Mouse (Mus musculus) forebrain, postnatal 0 days (tissue): ENCODE results near the gene Tada2b. TPM values are rescaled to one million over a fixed set of nuclear protein-coding genes. Genes with fewer than 3 reads are reported as not detected.

Experiments used
- ATAC-seq: fragments of 200-750 bp; cut with Nextera tagmentation; 2 replicates; pipeline ENCODE4 v1.8.0; 2017; ENCODE audit warnings: mild to moderate bottlenecking, moderate library complexity
- DNase-seq: peaks from one replicate; pipeline ENCODE4 v3.0.0-alpha.2; 2015
- H3K27ac ChIP-seq: fragments of 300-500 bp; sonication (generic); 2 replicates; pipeline ENCODE4 v1.5.1; 2014; ENCODE audit warnings: low read depth, mild to moderate bottlenecking, antibody characterized with exemption, low read length, moderate library complexity, mixed read lengths
- H3K27me3 ChIP-seq: fragments of 300-500 bp; sonication (generic); 2 replicates; pipeline ENCODE4 v1.6.1; 2014; ENCODE audit warnings: mild to moderate bottlenecking, low read length, mixed read lengths; ENCODE audit not compliant: insufficient read depth
- H3K36me3 ChIP-seq: fragments of 300-500 bp; sonication (generic); 2 replicates; pipeline ENCODE4 v1.6.1; 2014; ENCODE audit warnings: mild to moderate bottlenecking, moderate library complexity; ENCODE audit not compliant: insufficient read depth
- H3K4me1 ChIP-seq: fragments of 300-500 bp; sonication (generic); 2 replicates; pipeline ENCODE4 v1.6.1; 2014; ENCODE audit warnings: antibody characterized with exemption; ENCODE audit not compliant: insufficient read depth
- H3K4me2 ChIP-seq: fragments of 300-500 bp; sonication (generic); 2 replicates; pipeline ENCODE4 v1.6.1; 2014; ENCODE audit warnings: low read depth, mild to moderate bottlenecking, moderate library complexity
- H3K4me3 ChIP-seq: fragments of 300-500 bp; sonication (generic); 2 replicates; pipeline ENCODE4 v1.5.1; 2014; ENCODE audit warnings: low read depth, low read length, mixed read lengths
- H3K9ac ChIP-seq: fragments of 300-500 bp; sonication (generic); 2 replicates; pipeline ENCODE4 v1.6.1; 2014; ENCODE audit warnings: mild to moderate bottlenecking
- H3K9me3 ChIP-seq: fragments of 300-500 bp; sonication (generic); 2 replicates; pipeline ENCODE4 v1.6.1; 2016; ENCODE audit warnings: low read length
- CTCF ChIP-seq: sonication (generic); IDR thresholded peaks from 2 replicates; pipeline ENCODE4 v1.5.1; 2016; ENCODE audit warnings: antibody characterized with exemption, control low read depth, low read depth
- WGBS: fragments of 180-500 bp; shearing (Covaris S2); extraction: QIAGEN DNeasy Blood & Tissue Kit; methylation state at CpG from one replicate; pipeline ENCODE4 v1.1.7; 2014; 5-methylcytosine and 5-hydroxymethylcytosine counted together
- polyA plus RNA-seq: library from polyadenylated mRNA; unstranded; fragments of >200 nt; fragmentation: Nextera tagmentation; extraction: Ambion mirVana; gene quantifications from 2 replicates; pipeline ENCODE4 v1.2.1, GENCODE M21; 2015
- total RNA-seq: library from RNA; depleted of rRNA; stranded (reverse); fragments of >200 nt; gene quantifications from 2 replicates; pipeline ENCODE4 v1.2.3, GENCODE M21; 2014; rRNA removed

Gene Tada2b
- total RNA-seq (16.7 and 22.0 TPM in 2 replicates), polyA plus RNA-seq (2.9 and 3.0 TPM in 2 replicates)

DNA sequence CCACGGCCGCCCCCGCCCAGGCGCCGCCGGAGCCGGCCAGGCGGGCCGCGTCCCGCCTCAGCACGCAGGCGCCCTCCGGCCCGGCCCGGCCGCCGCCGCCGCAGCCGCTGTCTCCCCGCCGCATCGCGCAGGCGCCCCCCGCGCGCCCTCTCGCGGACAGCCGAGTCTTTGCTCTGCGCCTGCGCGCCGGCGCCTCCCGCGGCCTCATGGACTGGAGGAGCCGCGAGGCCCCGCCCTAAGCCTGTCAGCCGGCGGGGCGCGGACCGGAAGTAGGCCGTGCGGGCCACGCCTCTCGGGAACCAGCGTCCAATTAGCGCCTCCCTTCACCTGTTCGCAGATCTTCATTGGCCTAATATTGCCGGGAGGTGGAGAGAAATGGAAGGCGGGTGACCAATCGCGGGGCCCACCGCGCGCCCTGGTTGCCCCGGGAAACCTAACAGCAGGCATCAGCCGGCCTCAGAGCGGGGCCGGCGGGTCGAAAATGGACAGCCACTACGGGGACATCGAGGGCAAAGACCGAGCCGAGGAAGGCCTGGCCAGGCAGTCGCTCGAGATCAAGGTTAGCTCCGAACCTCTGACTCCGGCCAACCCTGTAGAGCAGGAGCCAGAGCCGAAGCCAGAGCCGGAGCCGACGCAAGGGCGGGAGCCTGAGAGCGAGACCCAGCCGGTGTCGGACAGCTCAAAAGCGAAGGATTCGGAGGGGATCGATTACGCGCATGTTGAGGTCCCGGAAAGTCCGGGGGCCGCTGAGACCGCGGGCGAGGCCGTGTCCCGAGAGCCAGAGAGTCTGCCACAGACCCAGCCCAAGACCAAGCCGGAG, at the start of gene Tada2b, which contains the start of gene Ccdc96:
Gene Tada2b (minus strand): TSS at position 115 of the 820 bp plus-strand sequence.
Gene Ccdc96 (plus strand): TSS at position 418 of the 820 bp plus-strand sequence.
- H3K9ac ChIP-seq = peak within 1 kb of the TSS; percentile 67
- no peaks in the 10 kb centered on the region for H3K27me3 ChIP-seq
- ATAC-seq = peak; percentile 98
- TF ChIP-seq CTCF = peak; percentile 67
- H3K27ac ChIP-seq = peak within 1 kb of the TSS; percentile 77
- no peaks in the 10 kb centered on the region for H3K9me3 ChIP-seq
- peak within 1 kb of the TSS; percentile 72 for H3K4me3 ChIP-seq
- under 1% methylated on average over 84 of the region's 97 CpGs for WGBS
- H3K4me1 ChIP-seq = peaks cover 21% of the 10 kb centered on the region
- DNase-seq = peak; percentile 99
- no peaks in the 10 kb centered on the region for H3K36me3 ChIP-seq
- H3K4me2 ChIP-seq = peak within 1 kb of the TSS; percentile 94

GRCm38 (mm10) chr5:36530129-36530751, 46.2 kb upstream of the Tada2b start:
- under 1% methylated on average over 28 of the region's 28 CpGs for WGBS
- Histone ChIP-seq H3K9ac (peak overlapping the region; percentile 90), H3K9me3 (no peaks in the 10 kb centered on the region), H3K4me3 (peak overlapping the region; percentile 84), H3K36me3 (0 out of 2 replicates have a peak, but pooled peaks cover 3% of the 10 kb centered on the region), H3K4me2 (peak overlapping the region; percentile 82), H3K4me1 (peaks cover 16% of the 10 kb centered on the region), H3K27ac (peak overlapping the region; percentile 91), H3K27me3 (no peaks in the 10 kb centered on the region)
- DNase-seq = peak; percentile 92
- no peak; the same call in 1 of the 2 replicates for TF ChIP-seq CTCF
- peak; percentile 96 for ATAC-seq

DNA sequence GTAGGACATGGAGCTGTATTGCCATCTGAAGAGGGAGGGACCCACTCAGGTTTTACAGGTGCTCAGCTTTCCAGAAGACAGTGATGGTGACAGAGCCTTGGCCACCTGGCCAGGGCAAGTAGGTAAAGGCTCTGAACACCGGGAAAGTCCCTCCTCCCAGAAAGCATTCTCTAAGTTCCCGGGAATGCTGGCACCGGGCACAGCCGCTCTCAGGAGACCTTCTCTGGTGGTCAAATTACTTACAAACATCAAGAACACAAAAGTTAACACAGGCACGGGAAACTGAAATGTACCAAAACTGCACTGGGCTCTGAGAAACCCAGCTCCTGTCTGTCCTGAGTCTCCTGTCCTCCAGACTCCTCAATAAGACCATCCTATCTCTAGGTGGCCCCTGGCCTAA, 45.6 kb upstream of the Tada2b start:
- H3K9ac ChIP-seq = peak overlapping the region; percentile 90
- peak overlapping the region; percentile 91 for H3K27ac ChIP-seq
- H3K4me2 ChIP-seq = peak overlapping the region; percentile 82
- H3K36me3 ChIP-seq = 0 out of 2 replicates have a peak, but pooled peaks cover 5% of the 10 kb centered on the region
- WGBS = 4% methylated on average over 5 of the region's 5 CpGs
- no peaks in the 10 kb centered on the region for H3K9me3 ChIP-seq
- peak overlapping the region; percentile 84 for H3K4me3 ChIP-seq
- no peak for TF ChIP-seq CTCF
- no peak for DNase-seq
- no peak for ATAC-seq
- H3K27me3 ChIP-seq = no peaks in the 10 kb centered on the region
- H3K4me1 ChIP-seq = peaks cover 16% of the 10 kb centered on the region

DNA sequence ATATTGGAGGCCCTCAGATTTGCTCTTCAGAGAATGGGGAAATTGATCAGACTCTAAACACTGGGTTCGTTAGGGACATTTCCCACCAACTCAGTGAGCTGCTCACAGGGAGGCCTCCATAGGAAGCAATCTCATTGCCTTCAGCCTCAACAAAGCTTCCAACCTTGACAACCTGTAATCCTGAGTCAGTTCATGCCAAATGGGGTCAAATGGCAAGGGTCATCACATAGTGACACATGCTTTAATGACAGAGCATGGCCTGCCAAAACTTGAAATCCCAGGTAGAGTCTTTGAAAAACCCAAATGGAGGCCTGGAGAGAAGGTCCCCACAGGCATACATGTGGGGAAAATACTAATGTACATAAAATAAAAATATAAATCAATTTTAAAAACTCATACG, 42.8 kb upstream of the Tada2b start:
- Histone ChIP-seq H3K27ac (no peak overlapping the region), H3K9me3 (no peaks in the 10 kb centered on the region), H3K4me1 (peaks cover 16% of the 10 kb centered on the region), H3K4me2 (no peak overlapping the region), H3K4me3 (no peak overlapping the region), H3K27me3 (no peaks in the 10 kb centered on the region), H3K36me3 (peaks cover 24% of the 10 kb centered on the region), H3K9ac (no peak overlapping the region)
- ATAC-seq (no peak), DNase-seq (no peak)
- WGBS = 79% methylated on average over 2 of the region's 2 CpGs
- no peak for TF ChIP-seq CTCF

DNA sequence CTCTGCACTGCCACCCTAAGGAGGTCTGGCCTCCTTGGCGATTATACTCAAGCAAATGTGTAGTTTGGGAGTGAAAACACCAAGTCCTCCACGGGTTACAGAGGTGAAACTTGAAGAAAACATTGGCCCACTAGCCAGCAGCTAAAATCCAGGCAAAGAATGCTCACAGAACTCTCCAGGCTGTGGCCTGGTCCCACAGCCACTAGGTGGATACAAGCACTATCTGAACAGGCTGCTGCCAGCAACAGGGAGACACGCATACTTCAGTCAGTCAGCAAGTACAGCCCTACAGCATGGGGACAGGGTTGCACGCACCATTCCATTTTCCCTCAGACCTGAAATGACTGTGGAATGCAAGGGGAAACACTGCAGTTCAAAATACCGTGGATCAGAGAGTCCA, 42.2 kb upstream of the Tada2b start:
- 84% methylated on average over 5 of the region's 5 CpGs for WGBS
- no peak for ATAC-seq
- H3K9ac ChIP-seq = no peak overlapping the region

DNA sequence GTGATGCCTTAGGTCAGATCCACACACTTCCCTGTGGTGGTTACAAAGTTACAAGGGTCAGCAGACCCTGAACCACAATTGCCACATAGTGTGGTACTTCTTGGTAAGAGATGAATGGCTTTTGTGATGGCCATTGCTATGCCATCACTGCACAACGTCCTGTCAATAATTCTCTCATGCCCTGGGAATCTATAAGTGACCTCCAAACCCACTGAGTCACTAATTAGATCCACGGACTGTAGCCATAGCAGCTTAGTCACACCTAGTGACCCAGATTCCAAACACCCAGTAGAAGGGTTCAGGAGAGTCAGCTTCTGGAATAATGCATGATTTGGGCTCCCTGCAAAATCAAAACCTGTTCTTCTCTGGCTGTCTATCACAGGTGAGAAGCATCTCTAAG, 41.1 kb upstream of the Tada2b start:
- H3K36me3 ChIP-seq = peaks cover 38% of the 10 kb centered on the region
- no peak overlapping the region for H3K4me2 ChIP-seq
- H3K27ac ChIP-seq = no peak overlapping the region
- DNase-seq (no peak), ATAC-seq (no peak)
- TF ChIP-seq CTCF = no peak
- 73% methylated on average over 2 of the region's 2 CpGs for WGBS
- H3K4me1 ChIP-seq = peaks cover 16% of the 10 kb centered on the region
- no peaks in the 10 kb centered on the region for H3K9me3 ChIP-seq
- no peak overlapping the region for H3K4me3 ChIP-seq
- H3K27me3 ChIP-seq = no peaks in the 10 kb centered on the region
- H3K9ac ChIP-seq = no peak overlapping the region

More for the DNA sequence above, 42.2 kb upstream of the Tada2b start:
- Histone ChIP-seq H3K9me3 (no peaks in the 10 kb centered on the region), H3K4me3 (no peak overlapping the region), H3K27ac (no peak overlapping the region), H3K4me2 (no peak overlapping the region), H3K4me1 (peaks cover 16% of the 10 kb centered on the region), H3K36me3 (peaks cover 30% of the 10 kb centered on the region), H3K27me3 (no peaks in the 10 kb centered on the region)
- peak; percentile 62 for TF ChIP-seq CTCF
- peak; percentile 8 for DNase-seq

DNA sequence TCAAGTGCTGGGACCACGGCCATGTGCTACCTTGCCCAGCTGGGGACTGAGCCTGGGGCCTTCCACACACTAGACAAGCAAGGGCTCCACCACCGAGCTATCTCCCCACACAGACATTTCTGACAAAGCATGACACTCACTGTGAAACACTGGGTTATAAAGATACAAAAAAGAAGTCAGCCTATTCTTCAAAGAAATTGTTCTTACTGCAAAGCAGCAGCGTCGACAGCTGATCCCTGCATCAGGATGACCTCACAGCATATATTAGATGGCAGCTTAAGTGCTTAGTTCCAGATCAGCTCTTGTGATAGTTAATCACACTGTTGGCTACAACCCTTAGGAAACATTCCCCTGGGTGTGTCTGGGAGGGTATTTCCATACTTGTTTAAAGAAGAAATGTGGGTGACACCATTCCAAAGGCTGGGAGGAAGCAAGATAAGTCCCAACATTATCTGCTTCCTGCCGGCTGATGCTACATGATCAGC, 39.2 kb upstream of the Tada2b start:
- H3K4me3 ChIP-seq = no peak overlapping the region
- no peak overlapping the region for H3K4me2 ChIP-seq
- no peaks in the 10 kb centered on the region for H3K9me3 ChIP-seq
- no peaks in the 10 kb centered on the region for H3K27me3 ChIP-seq
- peaks cover 57% of the 10 kb centered on the region for H3K36me3 ChIP-seq
- H3K27ac ChIP-seq = no peak overlapping the region
- 92% methylated on average over 5 of the region's 5 CpGs for WGBS
- peaks cover 8% of the 10 kb centered on the region; the same call in 1 of the 2 replicates for H3K4me1 ChIP-seq
- TF ChIP-seq CTCF = no peak
- H3K9ac ChIP-seq = no peak overlapping the region
- ATAC-seq (no peak), DNase-seq (no peak)
